Mouse (Mus musculus) cerebellum, adult 2 months (tissue): ENCODE results near the gene Col24a1.

ENCODE experiments used
- CTCF ChIP-seq: fragments of 200-500 bp; IDR thresholded peaks from 2 replicates; pipeline ENCODE4 v1.5.1; 2011; ENCODE audit warnings: low read depth, mild to moderate bottlenecking, control low read depth, low read length, moderate library complexity, borderline replicate concordance; ENCODE audit not compliant: insufficient read depth
- POLR2A ChIP-seq: fragments of 200-500 bp; IDR thresholded peaks from 2 replicates; pipeline ENCODE4 v1.6.1; 2011; ENCODE audit warnings: low read length, control low read depth, borderline replicate concordance; ENCODE audit not compliant: insufficient read depth

- no peak for TF ChIP-seq CTCF
- TF ChIP-seq POLR2A: no peak
Measured at GRCm38 (mm10) chr3:145256647-145257046, 35.6 kb upstream of the Col24a1 start.
